Mouse (Mus musculus) thymus, postnatal 4 days (tissue): ENCODE data around the gene Hist1h2bl.

Experiments
- DNase-seq: peaks from one replicate; pipeline ENCODE4 v3.0.0; 2021

Hist1h2bl gene

GRCm38 (mm10) chr13:21715864-21716539 lies at the start of gene Hist1h2bl, which contains the start of gene Hist1h2ai:
TSS of gene Hist1h2bl (minus strand) at chr13:21716143.
TSS of gene Hist1h2ai (plus strand) at chr13:21716422.
- peak; percentile 81 for DNase-seq

DNA sequence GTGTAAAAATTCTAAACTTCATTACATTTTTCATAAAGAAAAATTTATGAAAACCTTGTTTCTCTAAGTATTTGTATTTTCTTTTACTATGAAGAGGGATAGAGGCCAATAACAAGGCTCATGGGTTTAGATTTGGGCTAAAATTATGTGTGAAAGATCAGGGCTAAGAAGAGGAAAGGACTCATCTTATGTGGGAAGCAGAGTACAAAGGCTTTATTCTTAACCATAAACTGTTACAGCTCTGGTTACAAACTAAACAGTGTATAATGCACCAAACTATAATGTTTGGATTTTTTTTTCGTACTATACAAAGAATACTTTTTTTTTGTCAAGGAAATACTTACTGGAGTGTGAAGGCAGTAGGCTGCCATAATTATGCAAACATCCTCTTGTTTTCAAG lies 39.8 kb upstream of the Hist1h2bl start:
- no peak for DNase-seq

DNA sequence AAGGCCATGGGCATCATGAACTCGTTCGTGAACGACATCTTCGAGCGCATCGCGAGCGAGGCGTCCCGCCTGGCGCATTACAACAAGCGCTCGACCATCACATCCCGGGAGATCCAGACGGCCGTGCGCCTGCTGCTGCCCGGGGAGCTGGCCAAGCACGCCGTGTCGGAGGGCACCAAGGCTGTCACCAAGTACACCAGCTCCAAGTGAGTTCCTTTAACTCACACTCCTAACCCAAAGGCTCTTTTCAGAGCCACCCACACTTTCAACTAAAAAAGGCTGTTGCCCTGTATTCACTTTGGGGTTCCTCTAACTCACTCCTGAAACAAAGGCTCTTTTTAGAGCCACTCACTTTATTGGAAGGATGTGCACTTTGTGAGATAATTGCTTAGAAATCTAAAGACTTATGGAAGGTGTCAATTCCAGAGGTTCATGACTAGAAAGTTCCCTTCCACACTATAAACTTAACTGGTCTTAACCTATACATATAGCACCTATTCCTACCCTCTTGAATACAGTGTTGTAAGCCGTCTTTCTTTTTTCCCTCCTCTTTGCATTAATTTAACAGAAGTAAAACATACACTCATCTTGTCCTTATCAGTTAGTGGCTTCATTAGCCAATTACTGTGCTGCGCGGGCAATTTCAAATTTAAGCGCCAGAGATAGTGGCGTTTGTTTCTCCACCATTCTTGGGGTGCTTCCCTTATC lies 38.5 kb upstream of the Hist1h2bl start:
- peak; percentile 67 for DNase-seq

- peak; percentile 71 for DNase-seq
Observed at GRCm38 (mm10) chr13:21753524-21754285, 37.8 kb upstream of the Hist1h2bl start, which contains the start of the genes Hist1h2ak and Hist1h2bn. TSS of gene Hist1h2ak (minus strand) at chr13:21753827. TSS of gene Hist1h2bn (plus strand) at chr13:21754123.

GRCm38 (mm10) chr13:21753051-21753523 lies 37.1 kb upstream of the Hist1h2bl start:
- no peak for DNase-seq

GRCm38 (mm10) chr13:21752356-21752755 lies 36.4 kb upstream of the Hist1h2bl start:
- no peak for DNase-seq

GRCm38 (mm10) chr13:21751827-21752226 lies 35.9 kb upstream of the Hist1h2bl start:
- no peak for DNase-seq

- DNase-seq, result no peak
Observed at GRCm38 (mm10) chr13:21751417-21751816, 35.5 kb upstream of the Hist1h2bl start.

DNA sequence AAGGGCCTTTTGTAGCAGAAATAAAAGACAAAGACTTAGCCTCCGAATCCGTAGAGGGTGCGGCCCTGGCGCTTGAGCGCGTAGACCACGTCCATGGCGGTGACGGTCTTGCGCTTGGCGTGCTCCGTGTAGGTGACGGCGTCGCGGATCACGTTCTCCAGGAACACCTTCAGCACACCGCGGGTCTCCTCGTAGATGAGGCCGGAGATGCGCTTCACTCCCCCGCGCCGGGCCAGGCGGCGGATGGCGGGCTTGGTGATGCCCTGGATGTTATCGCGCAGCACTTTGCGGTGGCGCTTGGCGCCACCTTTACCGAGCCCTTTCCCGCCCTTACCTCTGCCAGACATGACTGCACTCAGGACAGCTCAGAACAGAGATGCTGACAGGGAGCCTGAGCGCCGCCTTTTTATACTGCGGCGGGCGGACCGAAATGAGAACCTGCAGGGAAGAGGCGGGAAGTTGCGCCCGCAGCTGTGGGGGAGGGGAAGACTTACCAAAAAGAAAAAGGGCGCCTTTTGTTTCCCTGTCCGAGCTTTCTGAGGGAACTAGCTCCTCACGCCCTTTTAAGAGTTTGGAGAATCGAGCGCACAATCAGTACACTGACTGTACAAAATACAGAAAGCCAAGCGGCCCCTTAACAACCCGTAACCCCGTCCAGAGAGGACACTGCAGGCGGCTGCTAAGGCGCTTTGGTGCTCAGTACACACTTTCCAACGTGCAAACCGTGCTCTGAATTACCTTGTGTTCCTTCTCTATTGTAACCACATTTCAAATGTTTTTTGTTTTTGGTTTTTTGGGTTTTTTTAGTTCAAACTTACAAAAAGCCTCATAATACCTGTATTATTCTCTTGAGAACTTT lies 34.4 kb upstream of the Hist1h2bl start, which contains the start of gene Hist1h4k:
TSS of gene Hist1h4k (minus strand) at position 347 of the 859 bp plus-strand sequence.
- peak; percentile 98 for DNase-seq

DNA sequence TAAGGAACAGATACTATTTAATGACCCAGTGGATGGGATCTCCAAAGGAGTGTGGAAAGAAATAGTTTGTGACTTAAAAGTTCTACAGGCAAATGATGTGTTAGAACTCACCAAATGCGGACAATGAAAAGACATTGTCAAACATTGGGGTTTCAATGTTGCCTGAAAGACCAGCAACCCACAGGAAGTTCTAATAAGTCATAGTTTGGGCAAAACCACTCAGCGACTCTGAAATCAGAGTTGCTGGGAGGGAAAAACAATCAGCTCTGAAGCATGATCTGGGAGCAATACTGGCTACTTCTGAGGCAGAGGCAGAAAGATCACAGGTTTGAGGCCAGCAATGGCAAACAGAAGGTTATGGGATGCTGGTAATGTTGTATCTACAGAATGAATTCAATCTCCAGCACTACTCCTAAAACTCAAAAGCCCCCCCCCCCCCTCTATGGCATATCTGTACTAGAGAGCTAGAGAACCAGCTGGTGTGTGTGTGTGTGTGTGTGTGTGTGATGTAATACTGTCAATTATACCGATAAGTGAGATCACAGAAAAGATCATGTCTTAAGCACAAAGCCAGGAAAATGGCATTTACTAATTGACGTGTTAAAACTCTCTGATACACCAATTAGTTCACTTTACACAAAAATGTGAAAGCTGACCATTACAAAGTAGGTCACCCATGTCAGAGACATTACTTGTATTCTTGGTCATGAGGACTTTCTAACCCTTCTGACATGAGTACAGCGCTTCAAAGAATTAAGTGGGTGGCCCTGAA lies 33.6 kb upstream of the Hist1h2bl start:
- no peak for DNase-seq

GRCm38 (mm10) chr13:21745006-21745405 lies 29.1 kb upstream of the Hist1h2bl start:
- DNase-seq, result no peak

DNA sequence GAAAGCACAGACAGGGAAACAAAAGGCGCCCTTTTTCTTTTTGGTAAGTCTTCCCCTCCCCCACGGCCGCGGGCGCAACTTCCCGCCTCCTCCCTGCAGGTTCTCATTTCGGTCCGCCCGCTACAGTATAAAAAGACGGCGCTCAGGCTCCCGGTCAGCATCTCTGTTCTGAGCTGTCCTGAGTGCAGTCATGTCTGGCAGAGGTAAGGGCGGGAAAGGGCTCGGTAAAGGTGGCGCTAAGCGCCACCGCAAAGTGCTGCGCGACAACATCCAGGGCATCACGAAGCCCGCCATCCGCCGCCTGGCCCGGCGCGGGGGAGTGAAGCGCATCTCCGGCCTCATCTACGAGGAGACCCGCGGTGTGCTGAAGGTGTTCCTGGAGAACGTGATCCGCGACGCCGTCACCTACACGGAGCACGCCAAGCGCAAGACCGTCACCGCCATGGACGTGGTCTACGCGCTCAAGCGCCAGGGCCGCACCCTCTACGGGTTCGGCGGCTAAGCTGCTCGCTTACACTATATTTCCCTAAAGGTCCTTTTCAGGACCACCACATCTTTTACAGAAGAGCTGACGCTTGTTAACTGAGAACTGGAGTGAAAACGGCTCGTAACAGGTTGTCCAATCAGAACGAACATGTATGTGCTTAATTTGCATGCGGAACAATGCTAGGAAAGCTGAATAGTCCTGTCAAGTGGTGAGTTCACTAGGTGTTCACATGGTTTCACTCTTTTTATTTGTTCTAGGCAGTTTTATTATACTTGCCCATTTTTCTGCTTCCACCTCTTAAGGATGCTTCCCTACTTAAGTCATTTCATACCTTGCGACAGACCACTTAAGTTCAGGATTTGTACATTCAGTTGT lies 19.2 kb upstream of the Hist1h2bl start, which contains the start of gene Hist1h4j:
TSS of gene Hist1h4j (plus strand) at position 159 of the 862 bp plus-strand sequence.
- DNase-seq, result peak; percentile 89

GRCm38 (mm10) chr13:21734010-21734905 lies 18.3 kb upstream of the Hist1h2bl start:
- DNase-seq, result peak; percentile 75

DNA sequence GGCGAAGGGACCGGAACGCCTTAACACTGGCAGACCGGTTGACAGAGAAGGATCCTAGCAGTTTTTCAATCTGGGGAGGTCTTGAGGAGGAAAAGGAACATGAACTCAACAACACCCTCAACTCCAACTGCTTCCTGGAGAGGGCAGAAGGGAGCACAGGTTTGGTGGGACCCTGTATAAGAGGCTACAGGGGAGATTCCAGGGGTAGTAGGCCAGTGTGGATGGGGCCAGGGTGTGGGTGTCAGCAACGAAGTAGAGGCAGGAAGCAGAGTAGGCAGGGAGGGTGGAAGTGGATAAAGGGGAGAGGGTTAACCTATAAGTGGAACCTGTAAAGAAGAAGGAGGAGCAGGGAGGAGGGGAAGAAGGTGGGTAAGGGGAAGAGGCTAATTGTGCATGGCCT lies 17.5 kb upstream of the Hist1h2bl start:
- peak; percentile 68 for DNase-seq

GRCm38 (mm10) chr13:21729544-21729943 lies 13.6 kb upstream of the Hist1h2bl start:
- no peak for DNase-seq

DNA sequence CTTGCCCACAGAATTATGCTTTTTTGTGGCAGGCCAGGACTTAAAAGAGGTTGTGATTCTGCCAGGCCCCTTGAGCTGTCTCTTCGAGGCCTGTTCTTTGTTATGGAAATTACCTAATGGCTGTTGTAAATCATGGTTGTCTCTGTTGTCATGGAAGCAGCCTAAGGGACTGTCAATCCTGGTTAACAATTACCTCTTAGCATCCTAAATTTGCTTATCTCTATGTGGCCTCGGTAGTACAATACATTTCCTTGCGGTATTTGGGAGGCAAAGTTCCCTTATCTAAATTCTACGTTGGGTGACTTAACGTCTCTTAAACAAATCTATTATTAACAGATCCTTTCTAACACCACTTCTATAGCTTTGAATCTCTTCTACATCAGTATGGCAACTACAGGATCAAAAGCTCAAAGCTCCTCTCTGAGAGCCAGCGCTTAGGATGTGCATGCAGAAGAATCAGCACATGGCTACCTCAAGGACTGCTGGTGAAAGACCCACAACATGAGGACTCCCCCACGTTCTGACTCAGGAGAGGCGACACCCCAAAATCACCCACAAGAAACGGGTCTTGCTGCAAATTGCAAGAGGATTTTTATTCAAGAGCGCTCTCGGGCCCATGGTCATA lies 12.1 kb upstream of the Hist1h2bl start:
- DNase-seq, result no peak

- DNase-seq, result peak; percentile 63
Observed at GRCm38 (mm10) chr13:21722993-21723836, 7.3 kb upstream of the Hist1h2bl start.
